Mouse (Mus musculus) hindbrain, embryonic 14.5 days (tissue): ENCODE results near the gene Plekhj1. TPM values are rescaled to one million over a fixed set of nuclear protein-coding genes. Genes with fewer than 3 reads are reported as not detected.

Experiments used
- ATAC-seq: fragments of 200-750 bp; cut with Nextera tagmentation; 2 replicates; pipeline ENCODE4 v1.8.0; 2017; ENCODE audit warnings: moderate number of reproducible peaks, mild to moderate bottlenecking, moderate TSS enrichment, moderate library complexity; ENCODE audit not compliant: low FRiP score
- DNase-seq: peaks from one replicate; pipeline ENCODE4 v3.0.0-alpha.2; 2015; ENCODE audit warnings: low spot score
- H3K27ac ChIP-seq: fragments of 300-500 bp; sonication (generic); 2 replicates; pipeline ENCODE4 v1.5.1; 2014; ENCODE audit warnings: mild to moderate bottlenecking, moderate library complexity
- H3K27me3 ChIP-seq: fragments of 300-500 bp; sonication (generic); 2 replicates; pipeline ENCODE4 v1.6.1; 2014; ENCODE audit warnings: mild to moderate bottlenecking, low read length, mixed read lengths; ENCODE audit not compliant: control insufficient read depth, insufficient read depth
- H3K36me3 ChIP-seq: fragments of 300-500 bp; sonication (generic); replicated peaks from 2 replicates; pipeline ENCODE4 v1.6.1; 2014; ENCODE audit not compliant: control insufficient read depth, insufficient read depth
- H3K4me1 ChIP-seq: fragments of 300-500 bp; sonication (generic); replicated peaks from 2 replicates; pipeline ENCODE4 v1.6.1; 2014; ENCODE audit warnings: antibody characterized with exemption, low read length, mixed read lengths; ENCODE audit not compliant: control insufficient read depth, insufficient read depth
- H3K4me2 ChIP-seq: fragments of 300-500 bp; sonication (generic); replicated peaks from 2 replicates; pipeline ENCODE4 v1.6.1; 2014; ENCODE audit warnings: mild to moderate bottlenecking, moderate library complexity
- H3K4me3 ChIP-seq: fragments of 300-500 bp; sonication (generic); replicated peaks from 2 replicates; pipeline ENCODE4 v1.5.1; 2014; ENCODE audit warnings: mild to moderate bottlenecking, low read length
- H3K9ac ChIP-seq: fragments of 300-500 bp; sonication (generic); 2 replicates; pipeline ENCODE4 v1.6.1; 2014
- H3K9me3 ChIP-seq: fragments of 300-500 bp; sonication (generic); 2 replicates; pipeline ENCODE4 v1.6.1; 2016; ENCODE audit warnings: low read length; ENCODE audit not compliant: control insufficient read depth
- WGBS: fragments of 180-500 bp; shearing (Covaris S2); extraction: QIAGEN DNeasy Blood & Tissue Kit; methylation state at CpG from one replicate; pipeline ENCODE4 v1.1.7; 2014; 5-methylcytosine and 5-hydroxymethylcytosine counted together
- polyA plus RNA-seq: library from polyadenylated mRNA; unstranded; fragments of >200 nt; fragmentation: Nextera tagmentation; extraction: Ambion mirVana; gene quantifications from 2 replicates; pipeline ENCODE4 v1.2.1, GENCODE M21; 2014

The Plekhj1 gene
- polyA plus RNA-seq, 1 experiment from 2014 or later = 123 TPM

DNA sequence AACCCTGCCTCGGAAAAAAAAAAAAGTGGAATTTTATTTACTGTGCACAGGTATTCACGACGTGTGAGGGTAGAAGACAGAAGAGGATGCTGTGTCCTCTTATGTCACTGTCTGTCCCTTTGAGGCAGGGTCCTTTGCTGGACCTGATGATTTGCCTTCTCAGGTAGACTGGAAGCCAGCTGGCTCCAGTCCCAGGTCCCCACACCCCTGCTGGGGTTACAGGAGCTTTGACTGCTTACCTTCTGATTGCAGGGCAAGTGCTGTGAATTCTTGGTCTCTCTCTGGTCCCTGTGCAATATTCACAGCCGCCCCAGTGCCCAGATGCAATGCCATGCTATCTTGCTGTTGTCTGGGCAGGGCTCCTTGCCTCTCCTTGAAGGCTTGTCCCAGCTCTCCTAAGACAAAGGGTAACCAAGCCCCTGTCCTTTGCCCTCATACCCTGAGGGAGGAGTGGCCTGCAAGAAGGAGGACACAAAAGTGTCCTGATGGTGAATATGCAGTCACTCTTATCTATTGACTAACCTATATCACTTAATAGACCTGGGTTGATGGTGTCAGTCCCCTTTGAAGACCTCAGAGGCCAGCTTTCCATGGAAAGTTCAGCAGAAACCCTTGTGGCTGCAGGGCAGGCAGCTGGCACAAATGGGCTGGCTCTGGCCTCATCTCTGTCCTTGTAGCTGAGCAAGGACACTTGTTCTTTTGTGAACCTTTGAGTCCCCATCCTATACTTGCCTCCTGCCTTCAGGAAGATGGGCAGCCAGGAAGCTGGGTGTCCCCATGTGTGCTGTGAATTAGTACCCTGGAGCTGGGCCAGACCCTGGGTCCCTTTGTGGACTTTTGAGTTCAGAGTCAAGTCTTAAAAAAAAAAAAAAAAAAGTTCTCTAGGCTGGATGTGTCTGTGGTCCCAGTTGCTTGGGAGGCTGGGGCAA lies 37.6 kb downstream of the Plekhj1 start:
- H3K27ac ChIP-seq = no peak overlapping the region
- H3K9ac ChIP-seq = no peak overlapping the region
- H3K27me3 ChIP-seq = no peaks in the 10 kb centered on the region
- H3K4me3 ChIP-seq = no peak overlapping the region
- DNase-seq (no peak), ATAC-seq (no peak)
- WGBS = 88% methylated on average over 4 of the region's 4 CpGs
- H3K4me2 ChIP-seq = no peak overlapping the region
- peaks cover 32% of the 10 kb centered on the region for H3K4me1 ChIP-seq
- no peaks in the 10 kb centered on the region for H3K9me3 ChIP-seq
- H3K36me3 ChIP-seq = peaks cover 4% of the 10 kb centered on the region; the same call in 1 of the 2 replicates

DNA sequence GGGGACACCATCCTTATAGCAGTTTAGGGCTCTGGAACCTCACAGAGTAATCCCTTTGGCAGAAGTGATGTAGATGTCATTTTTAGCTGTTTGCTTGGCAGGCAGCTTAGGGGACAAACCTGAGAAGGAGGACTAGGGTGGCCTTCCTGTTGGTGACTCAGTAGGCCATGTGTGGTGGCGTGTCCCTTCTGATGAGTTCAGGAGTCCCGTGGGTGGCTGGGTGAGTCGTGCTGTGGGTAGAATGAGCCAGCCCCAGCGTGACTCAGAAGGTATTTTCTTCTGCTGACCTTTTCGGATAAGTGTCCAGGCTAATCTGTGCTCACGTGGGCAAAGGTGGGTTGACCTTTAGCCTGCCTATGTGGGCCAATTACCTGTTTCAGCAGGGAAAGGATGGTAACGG lies 39.8 kb downstream of the Plekhj1 start:
- WGBS = 91% methylated on average over 7 of the region's 7 CpGs
- H3K9ac ChIP-seq = no peak overlapping the region
- no peak for DNase-seq
- ATAC-seq = no peak
- no peak overlapping the region for H3K4me3 ChIP-seq
- H3K27ac ChIP-seq = no peak overlapping the region
- peaks cover 34% of the 10 kb centered on the region for H3K4me1 ChIP-seq
- H3K27me3 ChIP-seq = no peaks in the 10 kb centered on the region
- no peak overlapping the region for H3K4me2 ChIP-seq
- no peaks in the 10 kb centered on the region for H3K36me3 ChIP-seq
- H3K9me3 ChIP-seq = no peaks in the 10 kb centered on the region

DNA sequence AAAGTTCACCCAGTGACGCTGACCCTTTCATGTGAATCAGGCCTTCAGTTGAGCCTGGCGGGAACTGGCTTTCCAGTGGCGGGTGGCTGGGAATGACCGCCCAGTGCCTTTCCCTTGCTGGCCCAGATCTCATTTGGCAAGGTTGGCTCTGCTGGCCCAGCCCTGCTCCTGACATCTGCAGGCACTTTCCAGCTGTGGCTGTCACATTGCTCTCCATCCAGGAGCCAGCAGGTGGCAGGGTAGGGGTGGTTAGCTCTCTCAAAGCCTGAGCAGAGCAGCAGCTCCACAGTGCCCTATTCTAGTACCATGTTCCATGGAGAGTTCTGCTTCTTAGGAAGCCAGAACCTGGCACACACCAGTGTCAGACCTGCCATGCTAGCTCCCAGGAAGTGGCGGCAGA lies 40.7 kb downstream of the Plekhj1 start:
- peak; percentile 58 for DNase-seq
- Histone ChIP-seq H3K27me3 (no peaks in the 10 kb centered on the region), H3K4me2 (peak overlapping the region; percentile 96; the same call in 1 of the 2 replicates), H3K27ac (no peak overlapping the region), H3K36me3 (no peaks in the 10 kb centered on the region), H3K4me3 (no peak overlapping the region), H3K9me3 (no peaks in the 10 kb centered on the region), H3K4me1 (peaks cover 34% of the 10 kb centered on the region), H3K9ac (no peak overlapping the region)
- 42% methylated on average over 5 of the region's 5 CpGs for WGBS
- ATAC-seq = no peak; the same call in 1 of the 2 replicates

DNA sequence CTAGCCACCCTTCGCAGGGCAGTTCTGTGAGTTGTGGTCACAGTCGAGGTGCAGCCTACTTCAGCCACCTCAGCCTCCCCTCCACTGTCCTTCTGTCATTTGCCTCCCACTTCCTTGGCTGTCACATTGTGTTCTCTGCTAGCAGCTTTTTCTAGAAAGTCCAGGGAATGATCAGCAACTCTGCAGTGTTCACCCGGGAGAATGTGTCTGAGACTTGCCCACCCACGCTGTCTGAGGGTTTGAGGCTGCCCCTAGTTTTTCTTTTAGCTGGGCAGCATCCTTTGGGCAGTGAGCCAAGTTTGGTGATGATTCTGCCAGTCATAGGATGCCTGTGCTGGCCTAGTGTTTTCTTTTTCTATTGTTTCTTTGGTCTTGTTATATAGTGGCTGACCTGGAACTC lies 41.5 kb downstream of the Plekhj1 start:
- H3K9ac ChIP-seq = no peak overlapping the region
- H3K36me3 ChIP-seq = no peaks in the 10 kb centered on the region
- ATAC-seq = no peak
- peaks cover 34% of the 10 kb centered on the region for H3K4me1 ChIP-seq
- WGBS = 66% methylated on average over 4 of the region's 4 CpGs
- H3K27ac ChIP-seq = no peak overlapping the region
- no peak for DNase-seq
- peak overlapping the region; percentile 96 for H3K4me2 ChIP-seq
- H3K4me3 ChIP-seq = 0 out of 2 replicates have a peak overlapping the region, but pooled peaks have one; percentile 94
- no peaks in the 10 kb centered on the region for H3K9me3 ChIP-seq
- no peaks in the 10 kb centered on the region for H3K27me3 ChIP-seq

DNA sequence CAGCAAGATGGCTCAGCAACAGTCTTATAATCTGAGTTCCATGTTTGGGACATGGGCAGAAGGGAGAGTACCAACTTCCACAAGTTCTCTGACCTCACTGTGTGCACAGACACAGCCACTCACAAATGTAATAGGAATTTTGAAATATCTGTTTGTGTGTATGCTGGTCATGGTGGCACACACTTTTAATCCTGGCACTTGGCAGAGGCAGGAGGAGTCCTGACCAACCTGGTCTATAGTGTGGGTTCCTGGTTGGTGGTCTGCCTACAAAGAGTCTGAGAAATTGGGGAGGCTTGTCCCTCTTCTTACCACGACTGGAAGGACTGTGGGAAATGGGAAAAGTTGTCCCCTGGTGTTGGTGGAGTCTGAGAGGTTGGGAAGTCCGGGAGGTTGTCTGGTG lies 41.9 kb downstream of the Plekhj1 start:
- DNase-seq (no peak), ATAC-seq (no peak)
- Histone ChIP-seq H3K4me1 (peaks cover 29% of the 10 kb centered on the region), H3K27ac (no peak overlapping the region), H3K27me3 (no peaks in the 10 kb centered on the region), H3K4me2 (peak overlapping the region; percentile 96), H3K9ac (peak overlapping the region; percentile 96), H3K9me3 (no peaks in the 10 kb centered on the region), H3K36me3 (no peaks in the 10 kb centered on the region), H3K4me3 (peak overlapping the region; percentile 94)
- WGBS = 68% methylated on average over 2 of the region's 2 CpGs

DNA sequence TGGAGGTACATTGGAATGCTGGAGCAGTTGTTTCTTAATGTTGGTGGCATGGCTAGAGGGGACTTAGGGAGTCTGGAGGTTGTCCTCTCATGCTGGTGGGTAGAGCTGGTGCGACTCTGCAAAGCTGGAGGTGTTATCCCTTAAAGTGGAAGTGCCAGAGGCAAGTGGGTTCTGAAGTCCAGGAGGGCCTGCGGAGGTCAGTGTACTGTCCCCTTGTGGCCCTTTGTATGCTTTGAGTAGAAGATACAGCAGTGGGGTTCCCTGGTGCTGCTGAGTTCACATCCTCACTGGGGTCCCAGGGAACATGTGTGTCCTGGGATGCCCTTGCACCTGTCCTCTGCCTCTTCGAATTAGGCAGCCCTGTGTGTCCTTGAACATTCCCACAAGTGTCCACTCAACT lies 42.3 kb downstream of the Plekhj1 start:
- ATAC-seq = no peak
- WGBS = 34% methylated on average over 3 of the region's 3 CpGs
- peaks cover 29% of the 10 kb centered on the region for H3K4me1 ChIP-seq

DNA sequence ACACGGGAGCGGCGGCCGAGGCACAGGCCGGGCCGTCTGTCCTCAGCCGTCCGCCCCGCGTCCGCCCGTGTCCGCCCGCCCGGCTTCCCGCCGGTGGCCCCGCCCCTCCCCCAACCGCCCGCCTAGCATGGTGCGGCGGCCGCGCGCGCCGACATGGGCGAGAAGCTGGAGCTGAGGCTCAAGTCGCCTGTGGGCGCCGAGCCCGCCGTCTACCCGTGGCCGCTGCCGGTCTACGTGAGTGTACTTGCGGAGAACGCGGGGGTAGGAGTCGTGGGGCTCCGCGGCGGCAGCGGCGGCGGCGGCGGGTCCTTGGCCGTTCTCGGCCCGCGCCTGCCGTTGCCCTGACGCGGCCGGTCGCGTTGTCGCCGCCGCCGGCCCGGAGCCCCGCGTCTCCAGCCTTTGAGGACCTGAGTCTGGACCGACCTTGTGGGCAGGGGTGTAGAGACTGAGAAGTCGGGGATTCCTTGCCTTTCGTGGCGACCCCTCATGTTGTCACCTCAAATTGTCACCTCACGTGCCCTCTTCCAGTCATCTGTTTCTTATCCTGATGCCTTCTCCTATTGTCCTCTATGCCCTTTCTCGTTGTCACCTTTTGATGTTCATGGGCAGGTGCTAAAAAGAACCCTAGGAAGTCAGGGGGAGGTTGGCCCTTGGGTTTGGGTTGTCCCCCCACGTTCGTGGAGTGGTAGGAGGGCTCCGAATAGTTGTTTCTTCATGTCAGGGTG lies 43.0 kb downstream of the Plekhj1 start:
- no peaks in the 10 kb centered on the region for H3K9me3 ChIP-seq
- 1% methylated on average over 60 of the region's 75 CpGs for WGBS
- no peaks in the 10 kb centered on the region for H3K36me3 ChIP-seq
- peak overlapping the region; percentile 93 for H3K27ac ChIP-seq
- DNase-seq (no peak), ATAC-seq (no peak)
- H3K4me2 ChIP-seq = peak overlapping the region; percentile 96
- H3K27me3 ChIP-seq = no peaks in the 10 kb centered on the region
- H3K4me1 ChIP-seq = peaks cover 29% of the 10 kb centered on the region
- peak overlapping the region; percentile 96 for H3K9ac ChIP-seq
- H3K4me3 ChIP-seq = peak overlapping the region; percentile 94

More for the DNA sequence above, 42.3 kb downstream of the Plekhj1 start:
- Histone ChIP-seq H3K27me3 (no peaks in the 10 kb centered on the region), H3K36me3 (no peaks in the 10 kb centered on the region), H3K9me3 (no peaks in the 10 kb centered on the region), H3K4me2 (peak overlapping the region; percentile 96), H3K27ac (no peak overlapping the region), H3K4me3 (peak overlapping the region; percentile 94), H3K9ac (peak overlapping the region; percentile 96)
- no peak for DNase-seq

DNA sequence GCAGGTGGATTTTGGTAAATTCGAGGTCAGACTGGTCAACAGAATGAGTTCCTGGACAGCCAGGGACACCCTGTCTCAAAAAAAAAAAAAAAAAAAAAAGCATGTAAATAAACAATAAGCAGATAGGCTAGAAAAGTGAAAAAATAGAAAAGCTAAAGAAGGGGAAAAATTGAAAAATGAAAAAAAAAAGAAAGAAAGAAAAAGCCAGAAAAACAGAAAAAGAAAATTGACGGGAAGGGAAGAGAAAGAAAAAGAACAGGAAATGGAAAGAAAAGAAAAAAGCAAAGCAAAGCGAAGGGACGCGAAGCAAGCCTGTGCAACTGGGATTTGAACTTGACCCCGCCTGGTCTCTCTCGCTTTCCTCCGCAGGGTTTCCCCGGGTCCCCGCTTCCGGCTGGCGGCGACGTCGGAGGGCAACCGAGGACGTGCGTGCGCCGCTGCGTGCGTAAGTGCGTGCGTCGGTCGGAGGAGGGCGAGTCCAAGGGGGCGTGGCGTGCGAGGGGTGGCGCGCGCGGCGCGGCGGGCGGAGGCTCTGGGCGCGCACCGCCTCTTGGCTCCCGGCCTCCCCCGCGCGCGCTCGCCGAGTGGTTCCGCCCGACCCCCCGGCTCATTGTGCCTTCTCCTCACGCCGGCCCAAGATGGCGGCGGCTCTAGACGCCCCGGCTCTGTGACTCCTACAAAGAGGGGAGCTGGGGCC lies 43.7 kb downstream of the Plekhj1 start, which contains the start of gene Dot1l:
Dot1l (plus strand) TSS at position 613 of the 697 bp plus-strand sequence.
- H3K4me2 ChIP-seq = peak within 1 kb of the TSS; percentile 96
- 2% methylated on average over 57 of the region's 57 CpGs for WGBS
- ATAC-seq (peak; percentile 91), DNase-seq (peak; percentile 98)
- H3K27ac ChIP-seq = peak within 1 kb of the TSS; percentile 93
- H3K9me3 ChIP-seq = no peaks in the 10 kb centered on the region
- H3K36me3 ChIP-seq = no peaks in the 10 kb centered on the region
- H3K4me1 ChIP-seq = peaks cover 29% of the 10 kb centered on the region
- H3K9ac ChIP-seq = peak within 1 kb of the TSS; percentile 96
- peak within 1 kb of the TSS; percentile 94 for H3K4me3 ChIP-seq
- no peaks in the 10 kb centered on the region for H3K27me3 ChIP-seq
